Comparison of ENCODE assay signal across 11 mouse cellular contexts in genomic region chr15:27503801-27504730, GRCm38 (mm10). TPM values are rescaled to one million over a fixed set of nuclear protein-coding genes. Genes with fewer than 3 reads are reported as not detected.
DNase-seq lines count a peak whose midpoint lies in the region; ATAC-seq lines count a peak whose summit lies in the region.
"Had no signal": no experiment of that assay in that cellular context is flagged by ENCODE, and none has a peak within 500 bp of the region (broad histone marks: within the 10 kb centered on the region; RNA-seq: fewer than 3 reads in every experiment).

No protein-coding gene starts in this region.

- no peaks in the 10 kb centered on the region for H3K36me3 ChIP-seq in hindbrain, embryonic 14.5 days (replicated peaks; ENCODE audit: control insufficient read depth, insufficient read depth)
- no peaks in the 10 kb centered on the region for H3K36me3 ChIP-seq in hindbrain, embryonic 13.5 days
- no peaks in the 10 kb centered on the region for H3K36me3 ChIP-seq in neural tube, embryonic 12.5 days
- H3K36me3 ChIP-seq in kidney, embryonic 16.5 days (ENCODE audit: insufficient read depth, low read length): no peaks in the 10 kb centered on the region
- H3K36me3 ChIP-seq: forebrain, embryonic 10.5 days; limb, embryonic 12.5 days had no signal

- H3K27me3 ChIP-seq in hindbrain, embryonic 14.5 days (ENCODE audit: control insufficient read depth, insufficient read depth, low read length): no peaks in the 10 kb centered on the region
- no peaks in the 10 kb centered on the region for H3K27me3 ChIP-seq in hindbrain, embryonic 13.5 days
- H3K27me3 ChIP-seq in neural tube, embryonic 12.5 days (replicated peaks): no peaks in the 10 kb centered on the region
- H3K27me3 ChIP-seq in kidney, embryonic 16.5 days (ENCODE audit: insufficient read depth, low read length): no peaks in the 10 kb centered on the region
- H3K27me3 ChIP-seq: limb, embryonic 12.5 days had no signal

- H3K4me3 ChIP-seq in hindbrain, embryonic 14.5 days (replicated peaks; ENCODE audit: low read length): no peak overlapping the region
- H3K4me3 ChIP-seq in hindbrain, embryonic 13.5 days: no peak overlapping the region
- H3K4me3 ChIP-seq in neural tube, embryonic 12.5 days: no peak overlapping the region
- no peak overlapping the region for H3K4me3 ChIP-seq in kidney, embryonic 16.5 days (ENCODE audit: low read length)
- H3K4me3 ChIP-seq: forebrain, embryonic 10.5 days; limb, embryonic 12.5 days had no signal

- ATAC-seq in frontal cortex, adult (ENCODE audit: low TSS enrichment): peak; percentile 10; the same call in 1 of the 2 replicates
- no peak; the same call in 1 of the 2 replicates for ATAC-seq in hindbrain, embryonic 14.5 days (ENCODE audit: low FRiP score)
- no peak for ATAC-seq in hindbrain, embryonic 13.5 days (ENCODE audit: low FRiP score)
- ATAC-seq in neural tube, embryonic 12.5 days (ENCODE audit: low FRiP score, low read depth): 0 out of 2 replicates have a peak, but pooled peaks have one; percentile 19
- no peak for ATAC-seq in kidney, embryonic 16.5 days (ENCODE audit: low FRiP score, low TSS enrichment)
- ATAC-seq: midbrain, embryonic 16.5 days had no signal

- DNase-seq in frontal cortex, adult 2 months (ENCODE audit: extremely low spot score in 1 of 2, low spot score in 1 of 2): no peak
- peak; percentile 46 for DNase-seq in hindbrain, embryonic 14.5 days (ENCODE audit: low spot score)
- no peak for DNase-seq in neural tube, embryonic 10.5 days (ENCODE audit: extremely low spot score, low spot score)
- DNase-seq in kidney, adult 9 months: no peak

- H3K9ac ChIP-seq in hindbrain, embryonic 14.5 days: no peak overlapping the region
- no peak overlapping the region for H3K9ac ChIP-seq in hindbrain, embryonic 13.5 days
- no peak overlapping the region for H3K9ac ChIP-seq in neural tube, embryonic 12.5 days
- H3K9ac ChIP-seq in kidney, embryonic 16.5 days (replicated peaks; ENCODE audit: low read length): no peak overlapping the region
- H3K9ac ChIP-seq: limb, embryonic 12.5 days had no signal

- WGBS in hindbrain, embryonic 14.5 days: 78% methylated on average over 20 of the region's 20 CpGs
- WGBS in hindbrain, embryonic 13.5 days: 67% methylated on average over 20 of the region's 20 CpGs
- 74% methylated on average over 20 of the region's 20 CpGs for WGBS in neural tube, embryonic 12.5 days
- WGBS in kidney, embryonic 16.5 days: 46% methylated on average over 20 of the region's 20 CpGs

- no peak overlapping the region for H3K27ac ChIP-seq in hindbrain, embryonic 14.5 days
- H3K27ac ChIP-seq in hindbrain, embryonic 13.5 days: no peak overlapping the region
- no peak overlapping the region for H3K27ac ChIP-seq in neural tube, embryonic 12.5 days
- H3K27ac ChIP-seq in kidney, embryonic 16.5 days (ENCODE audit: low read length): no peak overlapping the region
- H3K27ac ChIP-seq: forebrain, embryonic 10.5 days; limb, embryonic 12.5 days had no signal

- no peak overlapping the region for H3K4me2 ChIP-seq in hindbrain, embryonic 14.5 days (replicated peaks)
- no peak overlapping the region for H3K4me2 ChIP-seq in hindbrain, embryonic 13.5 days
- no peak overlapping the region for H3K4me2 ChIP-seq in neural tube, embryonic 12.5 days (replicated peaks)
- no peak overlapping the region for H3K4me2 ChIP-seq in kidney, embryonic 16.5 days (replicated peaks; ENCODE audit: low read depth, low read length)
- H3K4me2 ChIP-seq: limb, embryonic 12.5 days had no signal

- peaks cover 12% of the 10 kb centered on the region; the same call in 1 of the 2 replicates for H3K4me1 ChIP-seq in hindbrain, embryonic 14.5 days (replicated peaks; ENCODE audit: control insufficient read depth, insufficient read depth, low read length)
- peaks cover 31% of the 10 kb centered on the region for H3K4me1 ChIP-seq in hindbrain, embryonic 13.5 days (replicated peaks)
- peaks cover 7% of the 10 kb centered on the region; the same call in 1 of the 2 replicates for H3K4me1 ChIP-seq in neural tube, embryonic 12.5 days
- peaks cover 16% of the 10 kb centered on the region for H3K4me1 ChIP-seq in kidney, embryonic 16.5 days (ENCODE audit: insufficient read depth, low read length)

- no peaks in the 10 kb centered on the region for H3K9me3 ChIP-seq in hindbrain, embryonic 14.5 days (ENCODE audit: control insufficient read depth, low read length)
- H3K9me3 ChIP-seq in hindbrain, embryonic 13.5 days: no peaks in the 10 kb centered on the region
- H3K9me3 ChIP-seq in neural tube, embryonic 12.5 days: no peaks in the 10 kb centered on the region
- H3K9me3 ChIP-seq in kidney, embryonic 16.5 days (ENCODE audit: low read length): no peaks in the 10 kb centered on the region
- H3K9me3 ChIP-seq: forebrain, embryonic 10.5 days; limb, embryonic 12.5 days had no signal

RNA-seq across cellular contexts. Expression of gene Ank, which starts 37.6 kb away (rescaled TPM):
- polyA plus RNA-seq in frontal cortex, adult 2 months (2012; rRNA removed): 176 and 187 TPM in 2 replicates
- polyA plus RNA-seq in hindbrain, embryonic 14.5 days (2014; fragmentation: Nextera tagmentation; extraction: Ambion mirVana): 18.6 and 20.8 TPM in 2 replicates
- polyA plus RNA-seq in hindbrain, embryonic 13.5 days (2015; fragmentation: Nextera tagmentation; extraction: Ambion mirVana): 13.2 and 13.3 TPM in 2 replicates
- polyA plus RNA-seq in neural tube, embryonic 12.5 days (2016; fragmentation: Nextera tagmentation; extraction: Ambion mirVana): 12.3 and 13.6 TPM in 2 replicates
- polyA plus RNA-seq in kidney, embryonic 16.5 days (2015; fragmentation: Nextera tagmentation; extraction: Ambion mirVana): 6.3 and 7.2 TPM in 2 replicates

Comparison
In these comparisons a context has a peak if more than half of its experiments do, and no peak if none do; other contexts are left out.
1. ATAC-seq: peak in frontal cortex, adult (single experiment) and neural tube, embryonic 12.5 days (single experiment); none in hindbrain, embryonic 14.5 days (single experiment), hindbrain, embryonic 13.5 days (single experiment) and kidney, embryonic 16.5 days (single experiment).